Mouse (Mus musculus) cortical plate, adult 2 months (tissue): Measurements from ENCODE around the gene Ttc26.

Source experiments
- CTCF ChIP-seq: fragments of 200-500 bp; IDR thresholded peaks from 2 replicates; pipeline ENCODE4 v1.5.1; 2011; ENCODE audit warnings: mild to moderate bottlenecking, control low read depth, low read length; ENCODE audit not compliant: insufficient read depth; ENCODE audit errors: extremely low read depth
- POLR2A ChIP-seq: fragments of 200-500 bp; IDR thresholded peaks from 2 replicates; pipeline ENCODE4 v1.6.1; 2011; ENCODE audit warnings: mild to moderate bottlenecking, low read length, control low read depth; ENCODE audit not compliant: insufficient read depth; ENCODE audit errors: extremely low read depth

DNA sequence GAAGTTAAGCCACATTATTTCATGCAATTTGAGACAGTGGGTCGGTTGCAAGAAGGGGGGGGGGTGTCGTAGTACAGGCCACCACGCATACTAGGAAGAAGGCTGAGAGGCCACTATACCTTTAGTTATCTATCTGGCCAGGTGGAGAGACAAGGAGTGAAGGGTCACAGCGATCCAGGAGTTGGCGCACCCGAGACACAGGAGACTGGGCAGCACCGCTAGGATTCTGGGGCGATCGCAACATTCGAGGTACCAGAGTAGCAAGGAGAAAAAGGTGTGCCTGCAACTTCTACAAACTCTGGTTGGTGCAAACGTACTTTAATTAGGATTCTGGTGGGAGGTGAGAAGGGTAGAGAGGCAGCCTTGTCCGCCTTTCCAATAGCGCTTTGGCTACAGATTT lies 28.1 kb upstream of the Ttc26 start:
- no peak for TF ChIP-seq CTCF
- TF ChIP-seq POLR2A, result no peak
